Mouse (Mus musculus): ENCODE data around the gene Cep95. TPM values are rescaled to one million over a fixed set of nuclear protein-coding genes. Genes with fewer than 3 reads are reported as not detected.
"Not testable (repeated sequence)": the region's sequence is repeated elsewhere in the genome, so short reads cannot be mapped to it uniquely, and the experiment has no call there.

The Cep95 gene
- total RNA-seq (2021), result 1 to 10 TPM; 5.9 to 7.3 TPM

- DNase-seq (ENCODE audit: low spot score), result peak; percentile 97
- intact Hi-C loops (cut with DNase I), result no loop called here
Measured at GRCm38 (mm10) chr11:106788775-106789459, at the start of gene Cep95, which contains the start of gene Ddx5. Gene Cep95 (plus strand): TSS chr11:106789252. Gene Ddx5 (minus strand): TSS chr11:106789185.

GRCm38 (mm10) chr11:106740724-106741123, 48.3 kb upstream of the Cep95 start:
- intact Hi-C loops (cut with DNase I), result loop anchor here (2.0 to 10.0 kb wide), 2 partner anchors 58 to 326 kb away; no protein-coding TSS in a partner anchor
- not testable (repeated sequence) for DNase-seq (ENCODE audit: low spot score)

- DNase-seq (ENCODE audit: low spot score), result no peak
- intact Hi-C loops (cut with DNase I), result loop anchor here (2.0 to 10.0 kb wide), 2 partner anchors 58 to 326 kb away; no protein-coding TSS in a partner anchor
Measured at GRCm38 (mm10) chr11:106741232-106741631, 47.8 kb upstream of the Cep95 start.

- intact Hi-C loops (cut with DNase I), result loop anchor here (1.0 to 10.0 kb wide), 3 partner anchors 59 to 327 kb away; no protein-coding TSS in a partner anchor
Measured at GRCm38 (mm10) chr11:106741826-106742225, 47.2 kb upstream of the Cep95 start.

GRCm38 (mm10) chr11:106742388-106742841, 46.6 kb upstream of the Cep95 start:
- DNase-seq (ENCODE audit: low spot score), result no peak
- intact Hi-C loops (cut with DNase I), result loop anchor here (1.0 to 10.0 kb wide), 2 partner anchors 94 to 328 kb away; no protein-coding TSS in a partner anchor

More at GRCm38 (mm10) chr11:106741826-106742225, 47.2 kb upstream of the Cep95 start:
- no peak for DNase-seq (ENCODE audit: low spot score)

- DNase-seq (ENCODE audit: low spot score), result no peak
- intact Hi-C loops (cut with DNase I), result loop anchor here (10.0 kb wide), 1 partner anchor 330 kb away; no protein-coding TSS in a partner anchor
Measured at GRCm38 (mm10) chr11:106744949-106745348, 44.1 kb upstream of the Cep95 start.

- intact Hi-C loops (cut with DNase I), result loop anchor here (10.0 kb wide), 1 partner anchor 335 kb away; no protein-coding TSS in a partner anchor
- DNase-seq (ENCODE audit: low spot score), result not testable (repeated sequence)
Measured at GRCm38 (mm10) chr11:106749557-106750120, 39.4 kb upstream of the Cep95 start.

- DNase-seq (ENCODE audit: low spot score), result no peak
- intact Hi-C loops (cut with DNase I), result no loop called here
Measured at GRCm38 (mm10) chr11:106750121-106750751, 38.8 kb upstream of the Cep95 start, which contains the start of gene Pecam1. Gene Pecam1 (minus strand): TSS chr11:106750628.

GRCm38 (mm10) chr11:106751039-106752018, 37.7 kb upstream of the Cep95 start, which contains the start of gene Milr1:
Gene Milr1 (plus strand): TSS chr11:106751226.
- intact Hi-C loops (cut with DNase I), result no loop called here
- DNase-seq (ENCODE audit: low spot score), result no peak

- intact Hi-C loops (cut with DNase I), result no loop called here
- no peak for DNase-seq (ENCODE audit: low spot score)
Measured at GRCm38 (mm10) chr11:106752103-106752502, 36.9 kb upstream of the Cep95 start.

- no peak for DNase-seq (ENCODE audit: low spot score)
- intact Hi-C loops (cut with DNase I), result no loop called here
Measured at GRCm38 (mm10) chr11:106753314-106753713, 35.7 kb upstream of the Cep95 start.

- intact Hi-C loops (cut with DNase I), result no loop called here
- no peak for DNase-seq (ENCODE audit: low spot score)
Measured at GRCm38 (mm10) chr11:106755583-106755982, 33.5 kb upstream of the Cep95 start.

- no peak for DNase-seq (ENCODE audit: low spot score)
- intact Hi-C loops (cut with DNase I), result no loop called here
Measured at GRCm38 (mm10) chr11:106759028-106759427, 30.0 kb upstream of the Cep95 start.

GRCm38 (mm10) chr11:106760511-106760910, 28.5 kb upstream of the Cep95 start:
- no peak for DNase-seq (ENCODE audit: low spot score)
- intact Hi-C loops (cut with DNase I), result no loop called here

GRCm38 (mm10) chr11:106762139-106762799, 26.8 kb upstream of the Cep95 start:
- DNase-seq (ENCODE audit: low spot score), result peak; percentile 15
- intact Hi-C loops (cut with DNase I), result no loop called here

GRCm38 (mm10) chr11:106762800-106763185, 26.3 kb upstream of the Cep95 start:
- intact Hi-C loops (cut with DNase I), result no loop called here

GRCm38 (mm10) chr11:106766611-106767162, 22.4 kb upstream of the Cep95 start:
- no peak for DNase-seq (ENCODE audit: low spot score)
- intact Hi-C loops (cut with DNase I), result no loop called here

More at GRCm38 (mm10) chr11:106762800-106763185, 26.3 kb upstream of the Cep95 start:
- DNase-seq (ENCODE audit: low spot score), result no peak

- intact Hi-C loops (cut with DNase I), result no loop called here
Measured at GRCm38 (mm10) chr11:106767516-106767915, 21.5 kb upstream of the Cep95 start.

More at GRCm38 (mm10) chr11:106767516-106767915, 21.5 kb upstream of the Cep95 start:
- no peak for DNase-seq (ENCODE audit: low spot score)
